Mouse (Mus musculus) embryonic stem cell, embryonic (primary cell): ENCODE measurements around the gene Dcaf12.

Experiments used
- CTCF ChIA-PET, 4 experiments: fragments of 300-600 bp in 2 of 4; fragments of 350-600 bp in 2 of 4; sonication (Branson Sonifier 250); formaldehyde crosslinking; loops; one replicate each; lab custom pipeline; 2022; ENCODE audit warnings: inconsistent platforms in 2 of 4; lab: Charles Lee
- POLR2A ChIA-PET, 4 experiments: fragments of 300-600 bp in 2 of 4; fragments of 350-600 bp in 2 of 4; sonication (Branson Sonifier 250); formaldehyde crosslinking; loops; one replicate each; lab custom pipeline; 2022; ENCODE audit warnings: antibody characterized with exemption in 4 of 4, inconsistent platforms in 1 of 4; lab: Charles Lee

Gene Dcaf12

DNA sequence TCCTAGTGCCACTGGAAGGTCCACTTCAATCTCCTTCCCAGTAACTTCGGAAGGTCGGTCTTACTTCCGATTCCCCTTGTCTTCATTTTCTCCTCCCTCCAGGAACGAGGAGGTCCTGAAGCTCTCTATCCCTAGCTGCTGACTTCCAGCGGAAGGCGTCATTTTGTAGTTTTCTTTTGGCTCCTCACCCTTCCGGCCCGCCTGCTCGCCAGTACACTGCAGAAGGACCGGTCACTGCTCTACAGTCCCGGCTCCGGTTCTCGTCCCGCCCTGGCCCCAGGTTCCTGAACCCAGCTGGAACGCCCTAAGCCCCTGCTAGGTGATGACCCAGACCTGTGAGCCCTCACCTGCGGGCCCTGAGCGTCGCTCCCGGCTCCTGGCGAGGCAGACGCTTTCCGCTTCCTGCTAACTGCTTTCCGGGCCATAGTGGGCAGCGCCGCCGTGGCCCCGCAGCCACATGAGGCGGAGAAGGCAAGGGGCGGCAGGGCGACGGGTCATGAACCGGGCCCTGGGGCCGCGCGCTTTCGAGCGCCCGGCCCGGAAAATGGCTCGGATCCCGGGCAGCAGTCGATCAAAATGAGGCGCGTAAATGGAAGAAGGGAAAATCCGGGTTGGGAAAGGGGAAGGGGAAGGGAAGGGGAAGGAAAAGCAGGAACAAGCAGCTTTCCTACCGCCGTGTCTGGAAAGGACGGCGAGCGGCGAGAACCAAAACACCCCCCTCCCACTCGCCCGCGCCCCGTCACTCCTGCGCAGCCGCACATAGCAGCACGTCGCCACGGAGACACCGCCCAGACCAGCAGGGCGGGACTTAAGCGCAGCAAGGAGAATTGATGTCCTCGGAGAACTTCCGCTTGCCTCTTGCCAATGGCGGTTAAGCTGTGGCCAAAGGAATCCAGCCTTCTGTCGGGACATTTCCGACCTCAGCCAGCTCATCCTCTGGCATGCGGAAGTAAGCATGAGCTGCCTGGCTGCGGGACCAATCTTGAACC is at the start of gene Dcaf12:
Gene Dcaf12 (minus strand): TSS at position 749 of the 989 bp plus-strand sequence.
- CTCF ChIA-PET, result interaction anchor here in 1 of 4 experiments (0.5 kb wide), 1 partner anchor 386 kb away, joined by 3 read pairs; no protein-coding TSS in a partner anchor
- POLR2A ChIA-PET, result interaction anchor here (0.5 to 5.2 kb wide), 67 partner anchors 9 to 592 kb away, joined by 3 to 40 read pairs (median 4); partner anchors contain the start of genes Ubap2 (in 4 of the 4), Ubap1 (in 3 of the 4), Aqp3 (in 2 of the 4) and Kif24 (in 2 of the 4)

DNA sequence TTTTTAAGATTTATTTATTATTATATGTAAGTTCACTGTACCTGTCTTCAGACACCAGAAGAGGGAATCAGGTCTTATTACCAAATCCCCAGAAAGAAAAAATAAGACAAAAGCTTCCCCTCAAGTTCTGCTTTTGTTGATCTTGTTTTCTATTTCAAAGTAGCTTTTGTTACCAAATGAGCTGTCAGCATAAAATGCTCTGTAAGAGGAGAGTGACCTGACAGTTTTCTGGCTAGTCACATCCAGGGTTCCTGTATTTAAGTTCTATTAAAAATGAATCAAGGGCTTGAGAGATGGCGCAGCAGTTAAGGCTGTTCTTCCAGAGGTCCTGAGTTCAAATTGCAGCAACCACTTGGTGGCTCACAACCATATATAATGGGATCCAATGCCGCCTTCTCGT is 46.4 kb upstream of the Dcaf12 start:
- CTCF ChIA-PET, result no interaction called here
- POLR2A ChIA-PET, result interaction anchor here in 2 of 4 experiments (0.6 to 8.1 kb wide), 5 partner anchors 12 to 77 kb away, joined by 3 to 51 read pairs (median 3); partner anchors contain the start of gene Ubap1 (in 2 of the 2)

DNA sequence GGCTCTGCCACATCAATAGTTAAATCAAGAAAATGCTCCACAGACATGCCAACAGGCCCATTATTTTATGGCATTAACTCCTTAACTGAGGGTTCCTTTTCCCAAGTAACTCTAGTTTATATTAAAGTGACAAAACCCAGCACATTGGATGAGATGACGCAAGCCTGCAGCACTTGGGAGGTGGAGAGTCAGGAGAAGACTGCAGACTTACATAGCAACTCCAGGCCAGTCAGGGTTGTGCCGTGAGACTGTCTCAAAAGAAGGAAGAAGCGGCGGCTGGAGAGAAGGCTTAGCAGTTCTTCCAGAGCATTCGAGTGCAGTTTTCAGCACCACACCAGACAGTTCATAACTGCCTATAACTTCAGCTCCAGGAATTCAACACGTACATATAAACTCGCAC is 44.7 kb upstream of the Dcaf12 start:
- ChIA-PET CTCF (no interaction called here), POLR2A (interaction anchor here in 3 of 4 experiments (0.6 to 6.6 kb wide), 10 partner anchors 6 to 499 kb away, joined by 3 to 52 read pairs (median 3); partner anchors contain the start of gene Ubap1 (in 2 of the 3))

DNA sequence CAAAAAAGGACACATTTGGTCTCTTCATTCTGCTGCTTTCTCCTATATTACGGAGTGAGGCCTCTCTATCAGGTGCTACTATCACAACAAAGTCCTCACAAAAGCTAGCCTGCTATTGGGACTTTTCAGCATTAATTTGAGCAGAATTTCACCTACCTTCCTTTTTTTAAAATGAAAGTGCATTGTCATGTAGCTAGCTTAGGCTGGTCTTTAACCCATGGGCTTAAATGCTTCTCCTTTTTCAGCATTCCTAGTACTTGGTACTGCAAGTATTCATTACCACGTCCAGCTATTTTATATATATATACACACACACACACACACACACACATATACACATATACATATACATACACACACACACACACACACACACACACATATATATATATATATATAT is 44.0 kb upstream of the Dcaf12 start:
- CTCF ChIA-PET, result no interaction called here

DNA sequence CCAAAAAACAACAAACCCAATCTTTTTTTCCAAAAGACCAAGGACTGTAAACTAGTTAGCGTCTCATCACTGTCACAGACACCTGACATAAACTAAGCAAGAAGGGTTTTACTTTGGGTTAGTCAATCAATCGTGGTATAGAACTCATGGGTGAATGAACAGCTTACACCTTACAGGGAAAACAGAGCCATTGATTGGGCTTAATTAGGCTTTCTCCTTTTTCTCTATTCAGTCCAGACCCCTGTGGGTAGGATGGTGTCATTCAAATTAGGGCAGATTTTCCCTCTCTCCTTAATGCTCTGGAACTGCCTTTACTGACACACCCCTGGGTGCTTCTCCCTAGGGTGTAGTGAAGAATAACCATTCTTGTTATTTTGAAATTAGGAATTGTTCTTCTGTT is 42.5 kb upstream of the Dcaf12 start:
- POLR2A ChIA-PET, result interaction anchor here in 2 of 4 experiments (1.2 to 6.6 kb wide), 6 partner anchors 8 to 18 kb away, joined by 5 to 52 read pairs (median 8); partner anchors contain the start of gene Ubap1 (in 2 of the 2)
- CTCF ChIA-PET, result interaction anchor here in 1 of 4 experiments (0.5 kb wide), 1 partner anchor 14 kb away, joined by 3 read pairs; no protein-coding TSS in a partner anchor

More for the DNA sequence above, 44.0 kb upstream of the Dcaf12 start:
- POLR2A ChIA-PET, result interaction anchor here in 3 of 4 experiments (0.5 to 6.6 kb wide), 20 partner anchors 6 to 945 kb away, joined by 3 to 52 read pairs (median 4); partner anchors contain the start of genes Ubap1 (in 3 of the 3), Dcaf12 (in 1 of the 3), Nudt2 (in 1 of the 3) and Ubap2 (in 1 of the 3)

DNA sequence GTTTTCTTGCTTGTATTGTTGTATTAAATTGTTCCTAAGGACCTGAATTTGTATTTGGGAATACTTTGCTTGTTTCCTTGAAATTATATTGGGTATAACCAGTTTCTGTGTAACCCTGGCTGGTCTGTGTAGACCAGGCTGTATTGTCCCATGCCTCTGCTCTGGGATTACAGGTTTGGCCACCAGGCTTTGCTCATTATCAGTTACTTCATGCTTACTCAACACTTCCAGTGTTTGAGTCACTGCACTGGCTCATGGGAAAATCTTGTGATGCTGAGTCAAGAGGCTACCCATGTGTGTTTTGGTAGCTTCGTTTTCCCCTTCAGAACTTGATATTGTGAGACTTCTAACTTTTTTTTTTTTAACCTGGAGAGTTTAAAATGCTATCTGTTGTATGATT is 38.6 kb upstream of the Dcaf12 start:
- ChIA-PET CTCF (interaction anchor here in 2 of 4 experiments (0.7 to 1.0 kb wide), 2 partner anchors 11 to 12 kb away, joined by 3 read pairs; no protein-coding TSS in a partner anchor), POLR2A (interaction anchor here in 2 of 4 experiments (0.6 to 6.6 kb wide), 12 partner anchors 12 to 637 kb away, joined by 3 to 52 read pairs (median 4); partner anchors contain the start of genes Dcaf12 (in 1 of the 2) and Ubap2 (in 1 of the 2))

DNA sequence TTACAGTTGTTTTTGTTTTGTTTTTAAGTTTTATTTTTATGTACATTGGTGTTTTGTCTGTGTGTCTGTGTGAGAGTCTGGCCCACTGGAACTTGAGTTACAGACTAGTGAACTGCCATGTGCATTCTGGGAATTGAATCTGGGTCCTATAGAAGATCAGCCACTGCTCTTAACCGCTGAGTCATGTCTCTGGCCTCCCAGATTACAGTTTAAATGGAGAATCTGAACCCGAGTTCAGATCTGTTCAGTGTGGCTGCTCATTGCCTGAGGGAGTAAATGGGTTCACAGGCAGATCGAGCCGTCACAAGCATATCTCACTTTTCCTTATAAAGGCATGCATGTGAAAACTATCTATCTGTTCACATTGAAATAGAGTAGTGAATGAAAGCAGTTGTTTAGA is 38.1 kb upstream of the Dcaf12 start:
- ChIA-PET CTCF (interaction anchor here in 1 of 4 experiments (1.0 kb wide), 1 partner anchor 12 kb away, joined by 3 read pairs; no protein-coding TSS in a partner anchor), POLR2A (interaction anchor here in 2 of 4 experiments (0.7 to 6.6 kb wide), 8 partner anchors 12 to 80 kb away, joined by 3 to 52 read pairs (median 4); no protein-coding TSS in a partner anchor)

DNA sequence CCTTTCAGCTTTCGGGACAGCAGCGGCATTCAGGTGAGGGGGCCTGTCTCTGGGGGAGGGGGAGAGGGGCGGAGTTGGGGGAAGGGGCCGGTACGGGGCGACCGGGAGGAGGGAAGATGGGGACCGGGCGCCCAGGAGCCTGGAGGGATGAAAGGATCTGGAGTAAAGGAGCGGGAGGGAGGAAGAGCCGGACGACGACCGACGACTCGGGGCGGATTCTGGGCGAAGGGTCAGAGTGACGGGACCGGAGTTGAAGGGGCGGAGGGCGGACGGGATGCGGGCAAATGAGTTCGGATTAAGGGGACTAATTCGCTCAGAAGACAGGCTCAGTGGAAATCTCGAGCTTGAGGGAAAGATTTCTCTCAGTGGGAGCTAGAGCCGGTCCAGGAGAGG is 34.5 kb upstream of the Dcaf12 start:
- ChIA-PET POLR2A (interaction anchor here in 3 of 4 experiments (0.5 to 3.2 kb wide), 79 partner anchors 9 to 452 kb away, joined by 3 to 36 read pairs (median 5); partner anchors contain the start of genes Dcaf12 (in 3 of the 3), Ubap2 (in 3 of the 3), Aqp3 (in 1 of the 3) and Bag1 (in 1 of the 3)), CTCF (interaction anchor here in 2 of 4 experiments (0.5 to 1.3 kb wide), 12 partner anchors 10 to 297 kb away, joined by 3 to 8 read pairs (median 3); partner anchors contain the start of genes Dnaic1 (in 1 of the 2) and Fam219a (in 1 of the 2))

DNA sequence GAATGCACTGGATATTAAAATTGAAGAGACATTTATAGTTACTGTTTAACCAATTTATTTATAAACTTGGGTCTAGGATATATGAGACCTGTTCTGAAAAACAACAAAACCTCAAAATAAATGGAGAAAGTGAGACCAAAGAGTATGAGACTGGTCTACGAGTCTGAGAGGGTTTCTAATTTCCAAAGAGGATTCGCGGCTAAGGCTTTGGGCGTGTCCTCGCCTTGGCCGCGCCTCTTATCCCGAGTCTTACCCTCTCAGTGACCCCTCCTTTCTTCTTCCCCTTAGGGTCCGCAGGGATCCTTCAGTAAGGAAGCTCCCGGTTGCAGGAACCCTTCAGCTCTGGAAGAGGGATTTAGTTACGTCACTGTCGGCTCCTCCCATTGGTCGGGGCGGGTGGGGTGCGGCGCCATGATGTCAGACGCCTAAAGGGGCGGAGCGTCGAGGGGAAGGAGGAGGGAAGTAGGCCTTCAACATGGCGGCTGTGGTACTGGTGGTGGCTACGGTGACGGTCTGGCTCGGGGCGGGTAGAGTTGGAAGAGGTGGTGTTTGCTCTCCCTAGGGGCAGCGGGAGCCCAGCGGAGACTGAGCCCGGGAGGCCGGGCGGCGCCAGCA is 34.0 kb upstream of the Dcaf12 start, which contains the start of gene Ubap1:
Gene Ubap1 (plus strand): TSS at position 413 of the 615 bp plus-strand sequence.
- ChIA-PET CTCF (interaction anchor here in 3 of 4 experiments (0.5 to 1.3 kb wide), 15 partner anchors 10 to 361 kb away, joined by 3 to 8 read pairs (median 3); partner anchors contain the start of genes Dnaic1 (in 1 of the 3) and Fam219a (in 1 of the 3)), POLR2A (interaction anchor here (0.5 to 3.2 kb wide), 87 partner anchors 9 to 667 kb away, joined by 3 to 36 read pairs (median 5); partner anchors contain the start of genes Dcaf12 (in 3 of the 4), Ubap2 (in 3 of the 4), Aqp3 (in 1 of the 4) and Bag1 (in 1 of the 4))

DNA sequence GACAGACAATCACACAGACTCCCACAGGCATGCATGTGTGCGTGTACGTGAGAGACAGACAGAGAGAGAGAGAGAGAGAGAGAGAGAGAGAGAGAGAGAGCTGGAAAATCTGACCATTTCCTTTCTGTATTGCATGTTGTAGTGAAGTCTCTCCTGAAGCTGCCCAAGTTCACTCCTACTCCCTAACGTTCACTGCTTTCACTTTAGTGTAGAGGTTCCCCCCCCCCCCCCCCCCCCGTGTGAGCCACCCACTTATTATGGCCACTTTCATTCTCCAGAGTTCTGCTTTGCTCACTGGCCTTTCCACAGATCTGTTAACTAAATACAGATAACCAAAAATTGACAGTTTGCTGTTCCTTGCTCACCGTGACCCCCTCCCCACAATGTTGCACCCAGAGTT is 33.1 kb upstream of the Dcaf12 start:
- CTCF ChIA-PET, result interaction anchor here in 1 of 4 experiments (0.6 kb wide), 1 partner anchor 16 kb away, joined by 4 read pairs; no protein-coding TSS in a partner anchor
- POLR2A ChIA-PET, result interaction anchor here in 3 of 4 experiments (0.7 to 3.2 kb wide), 14 partner anchors 9 to 667 kb away, joined by 3 to 36 read pairs (median 8); partner anchors contain the start of genes Dcaf12 (in 2 of the 3), Ubap2 (in 2 of the 3), Dnaic1 (in 1 of the 3) and Fam219a (in 1 of the 3)

DNA sequence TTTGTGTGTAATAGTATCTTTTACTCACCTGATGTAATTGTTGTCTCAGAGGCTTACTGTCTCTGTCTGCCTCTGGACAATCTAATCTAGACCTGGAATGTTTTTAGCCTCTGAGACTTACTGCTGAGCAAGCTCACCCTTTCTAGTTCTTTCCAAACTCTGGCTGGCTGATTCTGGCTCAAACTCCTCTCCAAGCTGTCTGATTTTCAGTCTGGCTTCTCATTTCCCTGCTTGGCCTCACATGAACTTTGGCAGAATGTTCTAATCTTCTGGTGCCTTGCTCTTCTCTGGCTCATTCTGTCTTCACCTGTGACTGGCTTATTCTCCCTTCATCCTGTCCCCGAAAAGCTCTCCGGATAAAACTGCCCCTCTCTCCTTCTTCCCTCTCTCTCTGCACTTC is 31.3 kb upstream of the Dcaf12 start:
- CTCF ChIA-PET, result no interaction called here

DNA sequence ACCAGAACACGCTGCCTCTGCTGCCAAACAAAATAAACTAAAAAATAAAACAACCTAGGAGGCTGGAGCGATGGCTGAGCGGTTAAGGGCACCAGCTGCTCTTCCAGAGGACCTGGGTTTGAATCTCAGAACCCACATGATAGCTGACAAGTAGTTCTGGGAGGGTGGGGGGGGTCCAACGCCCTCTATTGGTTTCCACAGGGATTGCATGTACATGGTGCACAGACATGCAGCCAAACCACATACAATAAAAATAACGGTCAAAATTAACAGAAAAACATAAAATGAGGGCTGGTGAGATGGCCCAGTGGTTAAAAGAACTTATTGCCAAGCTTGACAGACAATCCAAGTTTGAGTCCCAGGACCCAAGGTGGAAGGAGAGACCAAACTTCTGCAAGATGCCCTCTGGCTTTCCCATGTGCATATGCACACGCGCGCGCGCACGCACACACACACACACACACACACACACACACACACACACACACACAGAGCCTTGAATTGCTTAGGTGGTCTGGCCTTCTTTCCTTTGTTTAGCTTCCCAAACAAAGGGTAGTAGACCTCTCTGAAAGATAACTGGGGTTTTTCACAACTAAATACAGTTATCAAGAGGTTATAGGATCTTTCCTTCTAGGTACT is 26.3 kb upstream of the Dcaf12 start:
- POLR2A ChIA-PET, result interaction anchor here in 2 of 4 experiments (0.5 to 5.4 kb wide), 10 partner anchors 8 to 142 kb away, joined by 3 to 23 read pairs (median 3); partner anchors contain the start of gene Ubap1 (in 1 of the 2)
- CTCF ChIA-PET, result interaction anchor here in 2 of 4 experiments (0.5 to 0.8 kb wide), 5 partner anchors 11 to 292 kb away, joined by 3 to 6 read pairs (median 3); no protein-coding TSS in a partner anchor

More for the DNA sequence above, 31.3 kb upstream of the Dcaf12 start:
- POLR2A ChIA-PET, result no interaction called here

DNA sequence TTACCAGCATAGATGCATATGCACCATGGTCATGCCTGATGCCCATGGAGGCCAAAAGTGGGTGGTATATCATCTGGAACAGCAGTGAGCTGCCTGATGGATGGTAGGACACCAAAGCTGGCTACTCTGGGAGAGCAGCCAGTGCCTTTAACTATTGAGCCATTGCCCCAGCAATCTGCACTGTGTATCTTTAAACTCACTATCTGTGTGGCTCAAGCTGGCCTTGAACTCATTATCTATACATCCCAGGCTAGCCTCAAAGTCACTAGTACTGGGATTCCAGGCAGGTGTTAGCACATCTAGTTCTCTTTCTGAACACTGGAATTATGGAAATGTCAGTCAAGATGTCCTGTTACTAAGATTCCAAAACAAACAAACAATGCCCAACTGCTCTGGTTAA is 21.9 kb upstream of the Dcaf12 start:
- CTCF ChIA-PET, result no interaction called here
- POLR2A ChIA-PET, result interaction anchor here in 1 of 4 experiments (0.8 to 1.5 kb wide), 2 partner anchors 9 to 12 kb away, joined by 3 read pairs; partner anchors contain the start of gene Ubap1

DNA sequence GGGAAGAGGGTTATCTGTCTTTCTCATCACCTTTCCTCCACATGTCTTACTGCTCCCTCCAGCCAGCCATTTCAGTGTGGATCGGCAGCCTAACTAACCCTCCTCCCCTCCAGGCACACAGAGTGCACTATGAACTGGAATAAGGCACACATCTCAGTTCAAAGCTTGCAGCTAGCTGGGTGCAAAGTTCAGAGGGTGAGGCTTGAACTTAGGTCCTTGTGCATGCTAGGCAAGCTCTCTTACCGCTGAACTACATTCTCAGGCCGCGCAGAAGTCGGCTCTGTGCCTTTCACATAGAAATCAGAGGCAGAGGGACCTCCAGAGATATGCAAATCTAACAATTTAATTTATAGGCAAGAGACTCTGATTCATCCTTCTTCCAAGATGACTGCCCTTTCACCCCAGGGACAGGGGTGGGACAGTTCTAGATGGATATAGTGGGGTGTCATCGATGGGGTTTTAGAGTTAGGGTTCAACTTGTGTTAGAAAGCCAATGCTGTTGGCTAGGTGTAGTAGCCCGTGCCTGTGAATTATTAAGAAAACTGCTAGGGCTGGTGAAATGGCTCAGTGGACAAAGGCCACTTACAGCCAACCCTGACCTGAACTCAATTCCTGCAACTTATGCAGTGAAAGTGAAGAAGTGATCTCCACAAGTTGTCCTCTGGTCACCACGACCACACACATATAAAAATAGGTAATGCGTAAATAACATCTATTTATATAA is 17.2 kb upstream of the Dcaf12 start:
- POLR2A ChIA-PET, result interaction anchor here (0.5 to 4.7 kb wide), 19 partner anchors 12 to 498 kb away, joined by 3 to 27 read pairs (median 5); partner anchors contain the start of genes Ubap1 (in 3 of the 4), Dcaf12 (in 2 of the 4) and Ubap2 (in 1 of the 4)
- CTCF ChIA-PET, result interaction anchor here in 1 of 4 experiments (0.5 to 0.6 kb wide), 2 partner anchors 16 to 137 kb away, joined by 3 to 4 read pairs; no protein-coding TSS in a partner anchor

DNA sequence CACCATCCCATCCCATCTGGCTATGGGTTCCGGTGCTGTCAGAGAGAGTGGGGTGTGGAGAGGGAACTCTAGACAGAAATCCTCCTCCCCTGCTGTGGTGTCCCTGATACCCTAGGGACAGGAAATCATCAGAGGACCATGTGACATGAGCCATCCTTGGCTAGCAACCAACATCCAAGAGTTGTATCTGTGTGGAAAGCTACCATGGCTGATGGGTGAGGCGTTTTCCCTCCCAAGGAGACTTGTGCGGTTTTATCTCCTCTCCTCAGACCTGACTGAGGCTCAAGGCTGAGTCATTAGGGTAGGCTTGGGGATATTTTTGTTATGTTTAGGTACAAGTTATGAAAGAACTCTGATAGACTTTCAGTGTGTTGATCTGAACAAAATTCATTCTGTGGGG is 16.4 kb upstream of the Dcaf12 start:
- ChIA-PET CTCF (interaction anchor here in 2 of 4 experiments (0.6 to 0.8 kb wide), 2 partner anchors 45 to 138 kb away, joined by 3 read pairs; no protein-coding TSS in a partner anchor), POLR2A (interaction anchor here (0.5 to 4.7 kb wide), 17 partner anchors 11 to 497 kb away, joined by 3 to 27 read pairs (median 5); partner anchors contain the start of genes Dcaf12 (in 2 of the 4), Ubap1 (in 2 of the 4) and Ubap2 (in 1 of the 4))
